Mouse (Mus musculus) lung, embryonic 15.5 days (tissue): ENCODE measurements at regions not wholly inside any gene's neighbourhood (a gene's known extent, or its start where the extent isn't known, plus 50 kb on each side); places are given as distances from the start of the nearest gene placed in this dataset.

Experiments used
- ATAC-seq: fragments of 200-750 bp; cut with Nextera tagmentation; 2 replicates; pipeline ENCODE4 v1.8.0; 2017; ENCODE audit warnings: moderate number of reproducible peaks, borderline replicate concordance; ENCODE audit not compliant: low FRiP score, low TSS enrichment; ENCODE audit errors: extremely low read depth
- H3K27ac ChIP-seq: fragments of 300-500 bp; sonication (generic); 2 replicates; pipeline ENCODE4 v1.5.1; 2015; ENCODE audit warnings: moderate library complexity, mild to moderate bottlenecking, inconsistent platforms
- H3K27me3 ChIP-seq: fragments of 300-500 bp; sonication (generic); 2 replicates; pipeline ENCODE4 v1.6.1; 2015; ENCODE audit warnings: inconsistent platforms
- H3K36me3 ChIP-seq: fragments of 300-500 bp; sonication (generic); 2 replicates; pipeline ENCODE4 v1.6.1; 2015; ENCODE audit warnings: inconsistent platforms
- H3K4me1 ChIP-seq: fragments of 300-500 bp; sonication (generic); 2 replicates; pipeline ENCODE4 v1.6.1; 2015; ENCODE audit warnings: inconsistent platforms
- H3K4me2 ChIP-seq: fragments of 300-500 bp; sonication (generic); 2 replicates; pipeline ENCODE4 v1.6.1; 2015; ENCODE audit warnings: inconsistent platforms, mild to moderate bottlenecking, moderate library complexity
- H3K4me3 ChIP-seq: fragments of 300-500 bp; sonication (generic); 2 replicates; pipeline ENCODE4 v1.5.1; 2015; ENCODE audit warnings: mild to moderate bottlenecking, inconsistent platforms
- H3K9ac ChIP-seq: fragments of 300-500 bp; sonication (generic); 2 replicates; pipeline ENCODE4 v1.6.1; 2015; ENCODE audit warnings: inconsistent platforms
- H3K9me3 ChIP-seq: fragments of 300-500 bp; sonication (generic); 2 replicates; pipeline ENCODE4 v1.6.1; 2016; ENCODE audit warnings: inconsistent platforms
- WGBS: fragments of 180-500 bp; shearing (Covaris S2); methylation state at CpG from one replicate; pipeline ENCODE4 v1.1.7; 2015; 5-methylcytosine and 5-hydroxymethylcytosine counted together

- Histone ChIP-seq H3K9me3 (no peaks in the 10 kb centered on the region), H3K4me3 (no peak overlapping the region), H3K4me1 (peaks cover 7% of the 10 kb centered on the region), H3K4me2 (no peak overlapping the region), H3K27ac (peak overlapping the region; percentile 70), H3K36me3 (no peaks in the 10 kb centered on the region), H3K9ac (no peak overlapping the region), H3K27me3 (no peaks in the 10 kb centered on the region)
- WGBS: 37% methylated on average over 4 of the region's 4 CpGs
- no peak for ATAC-seq
Observed at GRCm38 (mm10) chr8:35250641-35251040, 514.9 kb upstream of the Gm19410 start.

DNA sequence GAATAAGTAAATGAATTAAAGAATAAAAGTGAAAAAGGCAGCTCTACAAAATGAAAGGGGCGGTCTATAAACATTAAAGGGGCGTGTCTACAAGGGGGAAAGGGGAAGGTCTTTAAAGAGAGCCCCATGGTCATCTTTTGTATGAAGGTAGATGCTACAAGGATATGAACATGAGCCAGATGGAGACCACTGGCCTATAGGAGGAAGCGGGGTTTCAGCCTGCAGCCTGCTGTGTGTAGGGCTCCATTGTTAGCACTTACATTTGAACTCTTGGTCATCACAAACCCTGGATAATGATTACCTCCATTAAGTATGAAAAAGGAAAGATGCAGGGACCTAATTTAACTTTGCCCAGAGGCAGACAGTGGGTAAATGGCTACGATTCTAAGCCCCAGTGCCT, 511.6 kb upstream of the Gm19410 start:
- no peak for ATAC-seq
- no peak overlapping the region for H3K27ac ChIP-seq
- H3K4me2 ChIP-seq: no peak overlapping the region
- H3K27me3 ChIP-seq: no peaks in the 10 kb centered on the region
- H3K4me1 ChIP-seq: peaks cover 7% of the 10 kb centered on the region
- no peaks in the 10 kb centered on the region for H3K36me3 ChIP-seq
- H3K9ac ChIP-seq: no peak overlapping the region
- 81% methylated on average over 4 of the region's 4 CpGs for WGBS
- H3K9me3 ChIP-seq: no peaks in the 10 kb centered on the region
- H3K4me3 ChIP-seq: no peak overlapping the region

DNA sequence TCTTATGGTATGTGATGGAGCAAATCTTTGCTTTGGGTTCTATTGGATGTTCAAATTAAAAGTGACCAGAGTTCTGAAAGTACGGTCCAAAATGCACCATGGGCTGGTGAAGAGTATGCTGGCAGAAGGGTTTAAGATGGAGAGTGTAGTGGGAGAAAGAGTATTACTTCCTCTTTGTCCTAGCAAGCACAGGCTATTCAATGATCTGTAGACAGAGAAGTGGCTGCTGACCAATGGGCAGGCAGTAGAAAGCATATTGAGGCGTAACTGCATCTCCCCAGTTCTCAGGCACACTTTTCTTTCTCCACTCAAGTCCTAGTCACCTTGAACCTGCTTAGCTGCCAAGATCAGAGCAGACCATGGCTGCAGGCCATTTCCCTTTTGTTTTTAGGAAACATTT, 510.3 kb upstream of the Gm19410 start:
- peaks cover 4% of the 10 kb centered on the region for H3K4me1 ChIP-seq
- H3K9ac ChIP-seq: no peak overlapping the region
- H3K9me3 ChIP-seq: no peaks in the 10 kb centered on the region
- no peak overlapping the region for H3K27ac ChIP-seq
- H3K36me3 ChIP-seq: no peaks in the 10 kb centered on the region
- no peaks in the 10 kb centered on the region for H3K27me3 ChIP-seq
- no peak for ATAC-seq
- H3K4me2 ChIP-seq: no peak overlapping the region
- 73% methylated on average over 2 of the region's 2 CpGs for WGBS
- no peak overlapping the region for H3K4me3 ChIP-seq

GRCm38 (mm10) chr8:35256958-35257357, 508.6 kb upstream of the Gm19410 start:
- Histone ChIP-seq H3K27ac (no peak overlapping the region), H3K4me3 (no peak overlapping the region), H3K27me3 (no peaks in the 10 kb centered on the region), H3K4me2 (no peak overlapping the region), H3K36me3 (no peaks in the 10 kb centered on the region), H3K9me3 (no peaks in the 10 kb centered on the region), H3K4me1 (no peaks in the 10 kb centered on the region), H3K9ac (no peak overlapping the region)
- ATAC-seq: no peak
- 42% methylated on average over 4 of the region's 4 CpGs for WGBS

GRCm38 (mm10) chr8:35268221-35268620, 497.4 kb upstream of the Gm19410 start:
- no peak overlapping the region for H3K4me3 ChIP-seq
- no peak overlapping the region for H3K9ac ChIP-seq
- H3K9me3 ChIP-seq: no peaks in the 10 kb centered on the region
- WGBS: 85% methylated on average over 5 of the region's 5 CpGs
- no peaks in the 10 kb centered on the region for H3K4me1 ChIP-seq
- no peaks in the 10 kb centered on the region for H3K36me3 ChIP-seq
- no peaks in the 10 kb centered on the region for H3K27me3 ChIP-seq
- no peak overlapping the region for H3K4me2 ChIP-seq
- H3K27ac ChIP-seq: no peak overlapping the region
- ATAC-seq: no peak

- H3K27ac ChIP-seq: no peak overlapping the region
- H3K4me2 ChIP-seq: no peak overlapping the region
- H3K27me3 ChIP-seq: no peaks in the 10 kb centered on the region
- no peak overlapping the region for H3K4me3 ChIP-seq
- WGBS: 95% methylated on average over 2 of the region's 2 CpGs
- ATAC-seq: no peak
- no peaks in the 10 kb centered on the region for H3K4me1 ChIP-seq
- no peaks in the 10 kb centered on the region for H3K9me3 ChIP-seq
- no peaks in the 10 kb centered on the region for H3K36me3 ChIP-seq
- no peak overlapping the region for H3K9ac ChIP-seq
Observed at GRCm38 (mm10) chr8:35268986-35269385, 496.6 kb upstream of the Gm19410 start.

- Histone ChIP-seq H3K36me3 (no peaks in the 10 kb centered on the region), H3K4me1 (no peaks in the 10 kb centered on the region), H3K4me2 (no peak overlapping the region), H3K27ac (no peak overlapping the region), H3K9ac (no peak overlapping the region), H3K9me3 (no peaks in the 10 kb centered on the region), H3K27me3 (no peaks in the 10 kb centered on the region), H3K4me3 (no peak overlapping the region)
- whole genome bisulfite sequencing: 73% methylated on average over 8 of the region's 8 CpGs
- ATAC-seq: no peak
Observed at GRCm38 (mm10) chr8:35275972-35276371, 489.6 kb upstream of the Gm19410 start.

GRCm38 (mm10) chr8:35276460-35276859, 489.1 kb upstream of the Gm19410 start:
- Histone ChIP-seq H3K9ac (no peak overlapping the region), H3K36me3 (no peaks in the 10 kb centered on the region), H3K27me3 (no peaks in the 10 kb centered on the region), H3K4me3 (no peak overlapping the region), H3K9me3 (no peaks in the 10 kb centered on the region), H3K4me1 (no peaks in the 10 kb centered on the region), H3K4me2 (no peak overlapping the region), H3K27ac (no peak overlapping the region)
- ATAC-seq: no peak
- WGBS: 75% methylated on average over 7 of the region's 7 CpGs

GRCm38 (mm10) chr8:35278946-35279345, 486.6 kb upstream of the Gm19410 start:
- H3K9ac ChIP-seq: no peak overlapping the region
- no peak for ATAC-seq
- H3K27ac ChIP-seq: no peak overlapping the region
- no peaks in the 10 kb centered on the region for H3K27me3 ChIP-seq
- no peaks in the 10 kb centered on the region for H3K4me1 ChIP-seq
- no peaks in the 10 kb centered on the region for H3K36me3 ChIP-seq
- H3K9me3 ChIP-seq: no peaks in the 10 kb centered on the region
- no peak overlapping the region for H3K4me2 ChIP-seq
- H3K4me3 ChIP-seq: no peak overlapping the region
- 94% methylated on average over 8 of the region's 8 CpGs for WGBS

DNA sequence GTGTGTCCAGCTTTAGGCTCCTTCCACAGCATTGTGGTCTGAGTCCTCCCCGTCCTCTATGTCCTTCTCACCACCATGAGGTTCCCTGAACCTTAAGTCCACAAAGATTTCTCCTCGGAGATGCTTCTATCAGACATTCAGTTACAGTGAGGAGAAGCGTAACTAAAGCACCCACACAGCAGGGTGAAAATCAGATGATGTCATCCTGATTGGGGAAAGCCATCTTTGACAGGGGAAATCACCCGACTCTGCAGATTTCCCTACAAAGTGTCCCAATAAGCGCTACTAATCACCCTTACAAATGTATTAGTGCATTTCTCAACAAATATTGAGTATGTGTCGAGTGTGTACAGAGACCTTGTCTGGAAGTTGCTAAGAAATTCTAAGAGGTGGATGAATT, 484.8 kb upstream of the Gm19410 start:
- Histone ChIP-seq H3K36me3 (no peaks in the 10 kb centered on the region), H3K27ac (no peak overlapping the region), H3K9ac (no peak overlapping the region), H3K9me3 (no peaks in the 10 kb centered on the region), H3K4me1 (no peaks in the 10 kb centered on the region), H3K4me3 (no peak overlapping the region), H3K4me2 (no peak overlapping the region), H3K27me3 (no peaks in the 10 kb centered on the region)
- WGBS: 84% methylated on average over 6 of the region's 6 CpGs
- ATAC-seq: no peak

GRCm38 (mm10) chr8:35283366-35283765, 482.2 kb upstream of the Gm19410 start:
- H3K27ac ChIP-seq: no peak overlapping the region
- no peaks in the 10 kb centered on the region for H3K27me3 ChIP-seq
- no peak overlapping the region for H3K4me2 ChIP-seq
- no peak overlapping the region for H3K4me3 ChIP-seq
- H3K9me3 ChIP-seq: no peaks in the 10 kb centered on the region
- no peak for ATAC-seq
- H3K36me3 ChIP-seq: no peaks in the 10 kb centered on the region
- H3K4me1 ChIP-seq: no peaks in the 10 kb centered on the region
- 85% methylated on average over 9 of the region's 9 CpGs for WGBS
- no peak overlapping the region for H3K9ac ChIP-seq

- Histone ChIP-seq H3K9me3 (no peaks in the 10 kb centered on the region), H3K4me1 (peaks cover 22% of the 10 kb centered on the region), H3K27ac (peak overlapping the region; percentile 59), H3K27me3 (no peaks in the 10 kb centered on the region), H3K9ac (no peak overlapping the region), H3K4me2 (no peak overlapping the region), H3K36me3 (no peaks in the 10 kb centered on the region), H3K4me3 (no peak overlapping the region)
- no peak for ATAC-seq
- 34% methylated on average over 5 of the region's 5 CpGs for WGBS
Observed at GRCm38 (mm10) chr8:35289018-35289417, 476.6 kb upstream of the Gm19410 start.

DNA sequence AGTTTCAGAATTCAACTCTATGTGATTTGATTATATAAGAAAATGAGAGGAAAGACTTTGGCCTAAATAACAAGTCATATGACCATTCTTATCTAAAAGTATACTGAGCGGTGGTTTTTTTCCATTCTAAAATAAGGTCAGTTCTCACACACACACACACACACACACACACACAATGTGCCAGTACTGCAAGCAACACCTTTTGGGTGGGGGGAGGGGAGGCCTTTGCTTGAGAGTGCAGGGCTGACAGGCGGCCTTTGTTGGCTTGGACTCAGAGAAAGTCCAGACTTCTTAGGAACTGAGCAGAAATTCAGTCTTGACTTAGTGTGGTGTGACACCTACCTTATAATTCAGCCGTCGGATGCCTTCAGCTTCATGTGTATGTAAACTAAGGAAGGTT, 475.6 kb upstream of the Gm19410 start:
- Histone ChIP-seq H3K4me3 (no peak overlapping the region), H3K27me3 (no peaks in the 10 kb centered on the region), H3K36me3 (no peaks in the 10 kb centered on the region), H3K4me1 (peaks cover 26% of the 10 kb centered on the region), H3K27ac (no peak overlapping the region), H3K9ac (no peak overlapping the region), H3K9me3 (no peaks in the 10 kb centered on the region), H3K4me2 (no peak overlapping the region)
- WGBS: 35% methylated on average over 4 of the region's 4 CpGs
- ATAC-seq: no peak
